ENCODE assay signal across 10 mouse cellular contexts in genomic region chr5:24739141-24739753, GRCm38 (mm10). TPM values are rescaled to one million over a fixed set of nuclear protein-coding genes. Genes with fewer than 3 reads are reported as not detected.
DNase-seq lines count a peak whose midpoint lies in the region; ATAC-seq and TF ChIP-seq lines count a peak whose summit lies in the region.
"Had no signal": no experiment of that assay in that cellular context is flagged by ENCODE, and none has a peak within 500 bp of the region (broad histone marks: within the 10 kb centered on the region; RNA-seq: fewer than 3 reads in every experiment).

No protein-coding gene starts in this region.

- no peaks in the 10 kb centered on the region for H3K9me3 ChIP-seq in CH12.LX (replicated peaks; ENCODE audit: low read length)
- H3K9me3 ChIP-seq in liver, embryonic 12.5 days (replicated peaks): no peaks in the 10 kb centered on the region

- peak; percentile 51; the same call in 1 of the 2 replicates for ATAC-seq in liver, embryonic 12.5 days

- H3K27me3 ChIP-seq in CH12.LX (replicated peaks): no peaks in the 10 kb centered on the region
- H3K27me3 ChIP-seq in liver, embryonic 12.5 days (replicated peaks): no peaks in the 10 kb centered on the region

- no peak overlapping the region for H3K9ac ChIP-seq in CH12.LX (ENCODE audit: insufficient read depth, low read depth)
- H3K9ac ChIP-seq in liver, embryonic 12.5 days: no peak overlapping the region

- in situ Hi-C loops in CH12.LX (cut with MboI; ENCODE audit: low pct_ligation_motif_present, low pct_unique_long_range_greater_than_20kb, low sequenced_read_pairs): no loop called here

- TF ChIP-seq POLR2A in CH12.LX (IDR thresholded peaks at IDR 0.05; ENCODE audit: low read depth, low read length): no peak

- no peak for TF ChIP-seq EP300 in CH12.LX (IDR thresholded peaks at IDR 0.05; ENCODE audit: low read length)

- no peaks in the 10 kb centered on the region for H3K4me1 ChIP-seq in CH12.LX (ENCODE audit: control insufficient read depth in 1 of 2, insufficient read depth in 2 of 2)
- peaks cover 21% of the 10 kb centered on the region for H3K4me1 ChIP-seq in liver, embryonic 12.5 days

- no peak for TF ChIP-seq RAD21 in CH12.LX (IDR thresholded peaks at IDR 0.05; ENCODE audit: low read depth, low read length)

- no peak overlapping the region for H3K27ac ChIP-seq in CH12.LX (ENCODE audit: insufficient read depth, low read depth)
- peak overlapping the region; percentile 59 for H3K27ac ChIP-seq in liver, embryonic 12.5 days

- no peaks in the 10 kb centered on the region for H3K36me3 ChIP-seq in CH12.LX (replicated peaks in 1 of 2; ENCODE audit: control insufficient read depth in 1 of 2, insufficient read depth in 1 of 2, low read length in 1 of 2)
- no peaks in the 10 kb centered on the region for H3K36me3 ChIP-seq in liver, embryonic 12.5 days

- H3K4me2 ChIP-seq in CH12.LX (ENCODE audit: insufficient read depth, low read depth, poor library complexity, severe bottlenecking): peak overlapping the region; percentile 1; the same call in 1 of the 2 replicates
- H3K4me2 ChIP-seq in liver, embryonic 12.5 days: peak overlapping the region; percentile 43

- no peak overlapping the region for H3K4me3 ChIP-seq in CH12.LX (replicated peaks in 1 of 3; ENCODE audit: low read depth in 2 of 3, low read length in 2 of 3, poor library complexity in 1 of 3)
- H3K4me3 ChIP-seq in liver, embryonic 12.5 days: no peak overlapping the region

- 14% methylated on average over 15 of the region's 15 CpGs for WGBS in liver, embryonic 12.5 days (ENCODE audit: insufficient replicate concordance)

- dilution Hi-C loops in CH12.LX (cut with MboI; ENCODE audit: extremely low pct_ligation_motif_present, extremely low pct_unique_long_range_greater_than_20kb, low sequenced_read_pairs): no loop called here

- no peaks in the 10 kb centered on the region for H3K79me2 ChIP-seq in CH12.LX (replicated peaks; ENCODE audit: control insufficient read depth, extremely low read depth, insufficient read depth, poor library complexity, severe bottlenecking)

- TF ChIP-seq CTCF in CH12.LX (conservative IDR thresholded peaks at IDR 0.05 in 1 of 2, IDR thresholded peaks at IDR 0.05 in 1 of 2; ENCODE audit: low read depth in 2 of 2, low read length in 2 of 2): no peak

- peak; percentile 69 for DNase-seq in B cell, adult 2 months
- DNase-seq in CH12.LX (ENCODE audit: extremely low read depth): no peak
- peak; percentile 87 to 92 for DNase-seq in heart, adult 18-20 months
- DNase-seq in kidney, adult 8-10 months: peak; percentile 50 to 60
- peak; percentile 68 to 73 for DNase-seq in right cerebral cortex, postnatal 10 days (ENCODE audit: low spot score in 2 of 2)
- DNase-seq in thymus, postnatal 4 days: peak; percentile 64
- no peak for DNase-seq in cerebellum, adult 8-10 months

TF ChIP-seq in CH12.LX, 34 proteins besides CTCF, POLR2A, EP300 and RAD21:
- no peak for TF ChIP-seq TBP (conservative IDR thresholded peaks at IDR 0.05; ENCODE audit: low read depth, low read length)
- TF ChIP-seq SMC3 (IDR thresholded peaks at IDR 0.05; ENCODE audit: low read depth, low read length): no peak
- TF ChIP-seq PAX5 (IDR thresholded peaks at IDR 0.05; ENCODE audit: low read length): no peak
- TF ChIP-seq MYC (IDR thresholded peaks at IDR 0.05; ENCODE audit: low read depth, low read length): no peak
- peak; percentile 77 for TF ChIP-seq NRF1 (IDR thresholded peaks at IDR 0.05; ENCODE audit: low read depth, low read length)
- no peak for TF ChIP-seq NELFE (IDR thresholded peaks at IDR 0.05; ENCODE audit: low read depth, low read length)
- TF ChIP-seq GABPA (IDR thresholded peaks at IDR 0.05; ENCODE audit: insufficient replicate concordance, low read depth, low read length): no peak

RNA-seq across cellular contexts. Expression of gene Wdr86, which starts 8.7 kb away (rescaled TPM):
- total RNA-seq in CH12.LX (2012; rRNA removed) (0.08 TPM in 2 replicates), CH12.LX (2014; rRNA removed) (not detected in 2 replicates)
- polyA plus RNA-seq in CH12.LX (2012; ENCODE audit: insufficient read length, low read depth): 0.05 and 0.16 TPM in 2 replicates
- total RNA-seq in heart, adult 18-20 months (2021): under 1 TPM; 0.39 to 0.52 TPM
- polyA plus RNA-seq in liver, embryonic 12.5 days (2016; fragmentation: Nextera tagmentation; extraction: Ambion mirVana): 3.5 and 3.9 TPM in 2 replicates

RNA-seq across cellular contexts. Expression of gene Crygn, which starts 18.6 kb away (rescaled TPM):
- total RNA-seq in CH12.LX (2012; rRNA removed) (2.0 TPM in 1 of 2 replicates, not detected in the other), CH12.LX (2014; rRNA removed) (not detected in 2 replicates)
- polyA plus RNA-seq in CH12.LX (2012; ENCODE audit: insufficient read length, low read depth): not detected in 2 replicates
- not detected for total RNA-seq in heart, adult 18-20 months (2021)
- 0.71 TPM in 1 of 2 replicates, not detected in the other for polyA plus RNA-seq in liver, embryonic 12.5 days (2016; fragmentation: Nextera tagmentation; extraction: Ambion mirVana)
- polyA plus RNA-seq: brain, embryonic 14.5 days; testis, adult 2 months had no signal

RNA-seq across cellular contexts. Expression of gene Nub1, which starts 53.9 kb away (rescaled TPM):
- total RNA-seq in CH12.LX (2012; rRNA removed) (48.5 and 58.1 TPM in 2 replicates), CH12.LX (2014; rRNA removed) (66.5 and 69.3 TPM in 2 replicates)
- polyA plus RNA-seq in CH12.LX (2012; ENCODE audit: insufficient read length, low read depth): 83.2 and 86.2 TPM in 2 replicates
- total RNA-seq in heart, adult 18-20 months (2021): 10 to 100 TPM; 35.4 to 41.2 TPM
- 16.9 and 17.5 TPM in 2 replicates for polyA plus RNA-seq in liver, embryonic 12.5 days (2016; fragmentation: Nextera tagmentation; extraction: Ambion mirVana)

Comparison
In these comparisons a context has a peak if more than half of its experiments do, and no peak if none do; other contexts are left out.
1. DNase-seq: peak in B cell, adult 2 months (2 of 2), heart, adult 18-20 months (2 of 2), kidney, adult 8-10 months (2 of 2), right cerebral cortex, postnatal 10 days (2 of 2) and thymus, postnatal 4 days (single experiment); none in CH12.LX (single experiment) and cerebellum, adult 8-10 months (single experiment).